Mouse (Mus musculus) intestine, embryonic 16.5 days (tissue): ENCODE measurements at regions not wholly inside any gene's neighbourhood (a gene's known extent, or its start where the extent isn't known, plus 50 kb on each side); places are given as distances from the start of the nearest gene placed in this dataset.

Experiments
- ATAC-seq: fragments of 200-750 bp; cut with Nextera tagmentation; 2 replicates; pipeline ENCODE4 v1.8.0; 2017; ENCODE audit warnings: moderate TSS enrichment, moderate library complexity
- H3K27ac ChIP-seq: fragments of 300-500 bp; sonication (generic); 2 replicates; pipeline ENCODE4 v1.5.1; 2014; ENCODE audit warnings: mild to moderate bottlenecking, low read length
- H3K27me3 ChIP-seq: fragments of 300-500 bp; sonication (generic); replicated peaks from 2 replicates; pipeline ENCODE4 v1.6.1; 2014; ENCODE audit warnings: low read length, control low read depth, mixed read lengths; ENCODE audit not compliant: control insufficient read depth, insufficient read depth
- H3K36me3 ChIP-seq: fragments of 300-500 bp; sonication (generic); 2 replicates; pipeline ENCODE4 v1.6.1; 2014; ENCODE audit warnings: low read length, control low read depth; ENCODE audit not compliant: control insufficient read depth, insufficient read depth
- H3K4me1 ChIP-seq: fragments of 300-500 bp; sonication (generic); 2 replicates; pipeline ENCODE4 v1.6.1; 2014; ENCODE audit warnings: low read length, control low read depth, mixed read lengths; ENCODE audit not compliant: control insufficient read depth, insufficient read depth
- H3K4me2 ChIP-seq: fragments of 300-500 bp; sonication (generic); 2 replicates; pipeline ENCODE4 v1.6.1; 2014; ENCODE audit warnings: low read depth, low read length, control low read depth
- H3K4me3 ChIP-seq: fragments of 300-500 bp; sonication (generic); 2 replicates; pipeline ENCODE4 v1.5.1; 2014; ENCODE audit warnings: mild to moderate bottlenecking, low read length
- H3K9ac ChIP-seq: fragments of 300-500 bp; sonication (generic); 2 replicates; pipeline ENCODE4 v1.6.1; 2014; ENCODE audit warnings: low read depth, low read length
- H3K9me3 ChIP-seq: fragments of 300-500 bp; sonication (generic); 2 replicates; pipeline ENCODE4 v1.6.1; 2016; ENCODE audit warnings: low read length, control low read depth; ENCODE audit not compliant: control insufficient read depth
- WGBS: fragments of 180-500 bp; shearing (Covaris S2); extraction: QIAGEN DNeasy Blood & Tissue Kit; methylation state at CpG from one replicate; pipeline ENCODE4 v1.1.7; 2014; 5-methylcytosine and 5-hydroxymethylcytosine counted together

GRCm38 (mm10) chr3:42464353-42464752, 721.9 kb downstream of the D3Ertd751e start:
- no peaks in the 10 kb centered on the region for H3K9me3 ChIP-seq
- no peak overlapping the region for H3K27ac ChIP-seq
- no peak overlapping the region for H3K4me3 ChIP-seq
- no peaks in the 10 kb centered on the region for H3K36me3 ChIP-seq
- ATAC-seq = no peak
- H3K27me3 ChIP-seq = no peaks in the 10 kb centered on the region
- no peaks in the 10 kb centered on the region for H3K4me1 ChIP-seq
- H3K4me2 ChIP-seq = no peak overlapping the region
- no peak overlapping the region for H3K9ac ChIP-seq

DNA sequence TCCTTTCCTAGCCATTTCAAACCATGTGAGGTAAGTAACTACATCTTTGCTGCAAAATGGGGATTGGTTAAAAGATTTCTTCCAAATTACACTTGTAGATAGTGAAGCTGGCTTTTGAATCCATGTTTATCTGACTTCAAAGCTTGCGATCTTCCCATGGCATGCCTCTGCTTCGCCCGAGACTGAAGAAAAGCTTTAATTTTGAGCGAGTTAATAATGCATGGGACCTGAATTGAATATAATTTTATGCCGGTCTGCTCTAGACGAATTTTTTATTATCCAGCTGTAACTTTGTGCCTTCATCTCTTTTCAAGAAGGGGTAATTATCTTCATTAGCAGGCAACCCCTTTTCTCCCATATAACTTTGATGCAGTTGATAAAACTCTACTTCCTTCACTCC, 724.7 kb downstream of the D3Ertd751e start:
- H3K9me3 ChIP-seq = no peaks in the 10 kb centered on the region
- no peak overlapping the region for H3K4me3 ChIP-seq
- no peaks in the 10 kb centered on the region for H3K27me3 ChIP-seq
- H3K4me1 ChIP-seq = no peaks in the 10 kb centered on the region
- H3K4me2 ChIP-seq = no peak overlapping the region
- H3K9ac ChIP-seq = no peak overlapping the region
- 82% methylated on average over 6 of the region's 6 CpGs for WGBS
- ATAC-seq = no peak
- H3K27ac ChIP-seq = no peak overlapping the region
- H3K36me3 ChIP-seq = no peaks in the 10 kb centered on the region

DNA sequence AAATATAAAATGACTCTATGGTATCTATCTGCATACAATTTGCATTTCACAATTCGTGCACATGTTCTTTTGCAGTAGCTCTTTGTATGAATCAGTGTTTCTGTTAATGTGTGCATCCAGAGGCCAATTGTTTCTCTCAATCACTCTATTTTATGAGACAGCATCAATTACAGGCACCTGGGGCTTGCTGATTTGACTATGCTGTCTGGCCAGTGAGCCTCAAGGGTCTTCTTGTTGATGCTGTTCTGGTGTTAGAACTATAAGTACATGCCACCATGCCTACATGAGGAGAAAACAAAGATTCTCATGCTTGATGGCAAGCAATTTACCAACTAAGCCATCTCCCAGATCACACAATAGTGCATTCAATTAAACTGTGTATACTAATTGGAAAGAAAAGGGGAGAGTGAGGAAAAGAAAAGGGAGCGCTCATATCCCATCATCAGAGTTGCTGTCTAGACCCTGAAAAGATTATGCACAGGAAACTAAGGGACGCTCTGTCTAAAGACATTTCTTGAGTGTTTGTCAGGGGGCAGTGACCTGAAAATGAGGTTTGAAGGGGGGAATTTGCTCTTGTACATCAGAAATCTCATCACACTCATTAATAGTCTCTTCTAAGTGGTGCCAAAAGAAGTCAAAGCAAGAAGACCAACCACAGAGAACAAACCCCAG, 772.6 kb downstream of the D3Ertd751e start:
- H3K4me2 ChIP-seq = no peak overlapping the region
- H3K27ac ChIP-seq = no peak overlapping the region
- H3K9ac ChIP-seq = no peak overlapping the region
- no peaks in the 10 kb centered on the region for H3K4me1 ChIP-seq
- no peaks in the 10 kb centered on the region for H3K9me3 ChIP-seq
- no peaks in the 10 kb centered on the region for H3K27me3 ChIP-seq
- no peak overlapping the region for H3K4me3 ChIP-seq
- 84% methylated on average over 3 of the region's 3 CpGs for WGBS
- ATAC-seq = no peak
- no peaks in the 10 kb centered on the region for H3K36me3 ChIP-seq

DNA sequence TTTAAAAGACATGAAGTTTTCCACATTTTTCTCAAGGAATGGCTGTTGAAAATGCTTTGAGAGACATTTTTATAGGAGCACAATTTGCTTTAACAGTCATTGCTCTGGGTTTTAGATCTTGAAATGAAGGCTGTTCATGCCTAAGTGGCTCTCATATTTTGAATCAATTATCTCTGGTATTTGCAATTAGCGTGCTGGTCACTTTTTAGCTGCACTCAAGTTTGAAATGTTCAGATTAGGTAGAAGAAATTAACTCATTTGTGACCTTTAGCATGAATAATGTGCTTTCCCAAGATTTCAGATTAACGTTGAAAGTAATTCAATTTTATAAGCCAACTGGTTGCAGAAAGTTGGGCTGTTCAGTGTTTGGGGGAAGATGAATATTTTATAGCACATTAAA, 773.9 kb downstream of the D3Ertd751e start:
- Histone ChIP-seq H3K4me1 (no peaks in the 10 kb centered on the region), H3K36me3 (no peaks in the 10 kb centered on the region), H3K27ac (no peak overlapping the region), H3K27me3 (no peaks in the 10 kb centered on the region), H3K4me2 (no peak overlapping the region), H3K4me3 (no peak overlapping the region), H3K9me3 (no peaks in the 10 kb centered on the region), H3K9ac (no peak overlapping the region)
- WGBS = 71% methylated on average over 2 of the region's 2 CpGs
- ATAC-seq = no peak

- WGBS = 49% methylated on average over 4 of the region's 4 CpGs
These were observed 789.0 kb downstream of the D3Ertd751e start for GRCm38 (mm10) chr3:42531397-42531796.

DNA sequence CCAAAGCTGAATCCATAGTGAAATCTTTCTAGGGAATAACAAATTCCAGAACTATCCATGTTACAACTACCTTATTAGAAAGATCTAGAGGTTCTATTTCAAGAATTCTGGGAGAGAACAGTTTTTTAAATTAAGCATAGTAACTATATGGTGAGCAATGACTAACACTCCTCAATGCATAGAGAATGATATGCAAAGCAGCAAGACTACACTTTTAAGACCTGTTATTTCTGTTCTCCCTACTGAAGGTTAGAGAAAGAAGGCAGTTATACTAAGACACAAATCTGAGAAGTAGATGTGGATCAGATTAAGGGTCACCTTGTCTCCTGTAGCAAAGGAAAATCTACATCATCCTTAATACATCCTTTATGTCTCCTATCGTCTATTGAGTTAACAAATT, 824.3 kb downstream of the D3Ertd751e start:
- Histone ChIP-seq H3K9ac (no peak overlapping the region), H3K4me1 (no peaks in the 10 kb centered on the region), H3K36me3 (no peaks in the 10 kb centered on the region), H3K4me3 (no peak overlapping the region), H3K27ac (no peak overlapping the region), H3K9me3 (no peaks in the 10 kb centered on the region), H3K27me3 (no peaks in the 10 kb centered on the region), H3K4me2 (no peak overlapping the region)
- ATAC-seq = no peak
- WGBS = 86% methylated on average over 1 of the region's 1 CpGs

More at GRCm38 (mm10) chr3:42531397-42531796, 789.0 kb downstream of the D3Ertd751e start:
- Histone ChIP-seq H3K27me3 (no peaks in the 10 kb centered on the region), H3K36me3 (no peaks in the 10 kb centered on the region), H3K27ac (no peak overlapping the region), H3K4me2 (no peak overlapping the region), H3K9me3 (no peaks in the 10 kb centered on the region), H3K9ac (no peak overlapping the region), H3K4me3 (no peak overlapping the region), H3K4me1 (no peaks in the 10 kb centered on the region)
- ATAC-seq = no peak

GRCm38 (mm10) chr3:42570364-42571024, 828.1 kb downstream of the D3Ertd751e start:
- Histone ChIP-seq H3K27ac (no peak overlapping the region), H3K4me3 (no peak overlapping the region), H3K9me3 (no peaks in the 10 kb centered on the region), H3K4me1 (no peaks in the 10 kb centered on the region), H3K36me3 (no peaks in the 10 kb centered on the region), H3K9ac (no peak overlapping the region), H3K27me3 (no peaks in the 10 kb centered on the region), H3K4me2 (no peak overlapping the region)
- 77% methylated on average over 3 of the region's 3 CpGs for WGBS
- ATAC-seq = no peak

DNA sequence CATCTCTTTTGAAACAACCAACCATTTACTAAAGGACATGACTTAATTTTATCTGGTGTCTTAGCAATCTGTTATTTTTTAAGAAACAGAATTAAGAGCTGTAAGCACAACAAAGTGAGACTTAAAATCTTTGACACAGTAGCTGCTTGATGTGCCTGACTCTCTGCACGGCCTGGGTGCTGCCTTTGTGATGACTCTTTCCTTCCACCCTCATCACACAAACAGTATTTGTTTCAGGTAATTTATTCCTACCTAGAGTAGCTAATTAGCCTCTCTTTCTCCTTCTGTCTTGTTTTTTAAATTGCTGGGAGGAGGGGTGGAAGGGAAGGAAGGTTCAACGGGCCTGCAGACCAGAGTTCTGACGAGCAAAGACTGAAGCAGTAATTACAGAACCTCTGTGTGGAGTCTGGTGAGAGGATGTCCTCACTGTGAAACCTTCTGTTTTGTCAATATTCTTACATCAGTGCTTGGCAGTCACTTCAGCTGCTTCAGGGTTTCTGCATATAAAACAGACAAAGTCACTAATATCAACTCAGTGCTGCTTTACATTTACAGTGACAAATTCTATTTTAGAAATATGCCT, 829.6 kb downstream of the D3Ertd751e start:
- H3K36me3 ChIP-seq = no peaks in the 10 kb centered on the region
- no peak overlapping the region for H3K4me2 ChIP-seq
- no peaks in the 10 kb centered on the region for H3K9me3 ChIP-seq
- H3K9ac ChIP-seq = no peak overlapping the region
- no peak overlapping the region for H3K27ac ChIP-seq
- 45% methylated on average over 3 of the region's 3 CpGs for whole genome bisulfite sequencing
- ATAC-seq = no peak
- H3K27me3 ChIP-seq = no peaks in the 10 kb centered on the region
- H3K4me1 ChIP-seq = no peaks in the 10 kb centered on the region
- H3K4me3 ChIP-seq = no peak overlapping the region

GRCm38 (mm10) chr3:42573155-42573554, 830.7 kb downstream of the D3Ertd751e start:
- ATAC-seq = no peak
- H3K9ac ChIP-seq = no peak overlapping the region

More at GRCm38 (mm10) chr3:42573155-42573554, 830.7 kb downstream of the D3Ertd751e start:
- no peaks in the 10 kb centered on the region for H3K36me3 ChIP-seq
- H3K27ac ChIP-seq = no peak overlapping the region
- no peaks in the 10 kb centered on the region for H3K4me1 ChIP-seq
- no peaks in the 10 kb centered on the region for H3K9me3 ChIP-seq
- no peaks in the 10 kb centered on the region for H3K27me3 ChIP-seq
- H3K4me3 ChIP-seq = no peak overlapping the region
- H3K4me2 ChIP-seq = no peak overlapping the region
